Mouse (Mus musculus): ENCODE results near the gene Plxnc1.

DNA sequence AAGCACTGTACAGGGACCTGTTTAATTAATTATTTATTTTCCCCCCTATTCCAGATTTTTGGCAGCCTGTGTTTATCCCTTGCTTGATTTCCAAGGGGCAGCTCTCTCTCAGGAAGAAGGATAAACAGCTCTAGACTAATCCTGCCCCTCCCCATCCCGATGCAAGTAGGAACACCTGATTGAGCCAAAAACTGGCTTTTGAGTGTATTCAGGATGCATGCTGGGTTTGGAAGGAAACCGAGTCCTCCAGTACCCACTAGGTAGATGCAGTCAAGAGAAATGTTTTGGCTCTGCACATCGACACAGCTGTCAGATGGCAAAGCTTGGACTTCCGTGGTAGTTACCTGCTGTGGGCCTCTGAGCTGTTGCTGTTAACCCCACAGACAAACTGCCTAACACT lies 3.1 kb downstream of the Plxnc1 start:
- TF ChIP-seq HCFC1 (IDR thresholded peaks at IDR 0.05; ENCODE audit: borderline replicate concordance, insufficient read depth, low read length) (no peak), MAFK (IDR thresholded peaks at IDR 0.05; ENCODE audit: insufficient read depth, low read depth, low read length) (no peak), ZC3H11A (IDR thresholded peaks at IDR 0.05; ENCODE audit: borderline replicate concordance, low read depth, low read length) (no peak), ZNF384 (IDR thresholded peaks at IDR 0.05; ENCODE audit: low read depth, low read length) (no peak)
